Mouse (Mus musculus) liver, embryonic 15.5 days (tissue): ENCODE measurements around the gene Zbtb5. TPM values are rescaled to one million over a fixed set of nuclear protein-coding genes. Genes with fewer than 3 reads are reported as not detected.
"Not testable (repeated sequence)": the region's sequence is repeated elsewhere in the genome, so short reads cannot be mapped to it uniquely, and the experiment has no call there.

ENCODE experiments used
- ATAC-seq: fragments of 200-750 bp; cut with Nextera tagmentation; 2 replicates; pipeline ENCODE4 v1.8.0; 2017; ENCODE audit warnings: moderate number of reproducible peaks, mild to moderate bottlenecking, moderate library complexity; ENCODE audit not compliant: insufficient read depth
- H3K27ac ChIP-seq: fragments of 300-500 bp; sonication (generic); replicated peaks from 2 replicates; pipeline ENCODE4 v1.5.1; 2015; ENCODE audit warnings: mild to moderate bottlenecking, inconsistent platforms
- H3K27me3 ChIP-seq: fragments of 300-500 bp; sonication (generic); 2 replicates; pipeline ENCODE4 v1.6.1; 2015; ENCODE audit warnings: mild to moderate bottlenecking, inconsistent platforms
- H3K36me3 ChIP-seq: fragments of 300-500 bp; sonication (generic); replicated peaks from 2 replicates; pipeline ENCODE4 v1.6.1; 2015; ENCODE audit warnings: moderate library complexity, mild to moderate bottlenecking, inconsistent platforms
- H3K4me1 ChIP-seq: fragments of 300-500 bp; sonication (generic); replicated peaks from 2 replicates; pipeline ENCODE4 v1.6.1; 2015; ENCODE audit warnings: inconsistent platforms
- H3K4me2 ChIP-seq: fragments of 300-500 bp; sonication (generic); 2 replicates; pipeline ENCODE4 v1.6.1; 2015; ENCODE audit warnings: moderate library complexity, mild to moderate bottlenecking, inconsistent platforms
- H3K4me3 ChIP-seq: fragments of 300-500 bp; sonication (generic); replicated peaks from 2 replicates; pipeline ENCODE4 v1.5.1; 2015; ENCODE audit warnings: mild to moderate bottlenecking, inconsistent platforms
- H3K9ac ChIP-seq: fragments of 300-500 bp; sonication (generic); 2 replicates; pipeline ENCODE4 v1.6.1; 2015; ENCODE audit warnings: moderate library complexity, mild to moderate bottlenecking, inconsistent platforms
- H3K9me3 ChIP-seq: fragments of 300-500 bp; sonication (generic); replicated peaks from 2 replicates; pipeline ENCODE4 v1.6.1; 2016; ENCODE audit warnings: inconsistent platforms
- WGBS: fragments of 180-500 bp; shearing (Covaris S2); methylation state at CpG from one replicate; pipeline ENCODE4 v1.1.7; 2015; ENCODE audit warnings: mixed read lengths; ENCODE audit not compliant: insufficient replicate concordance; 5-methylcytosine and 5-hydroxymethylcytosine counted together
- polyA plus RNA-seq: library from polyadenylated mRNA; unstranded; fragments of >200 nt; fragmentation: Nextera tagmentation; extraction: Ambion mirVana; gene quantifications from 2 replicates; pipeline ENCODE4 v1.2.1, GENCODE M21; 2015

The Zbtb5 gene
- polyA plus RNA-seq, 1 experiment from 2014 or later: 5.8 TPM

DNA sequence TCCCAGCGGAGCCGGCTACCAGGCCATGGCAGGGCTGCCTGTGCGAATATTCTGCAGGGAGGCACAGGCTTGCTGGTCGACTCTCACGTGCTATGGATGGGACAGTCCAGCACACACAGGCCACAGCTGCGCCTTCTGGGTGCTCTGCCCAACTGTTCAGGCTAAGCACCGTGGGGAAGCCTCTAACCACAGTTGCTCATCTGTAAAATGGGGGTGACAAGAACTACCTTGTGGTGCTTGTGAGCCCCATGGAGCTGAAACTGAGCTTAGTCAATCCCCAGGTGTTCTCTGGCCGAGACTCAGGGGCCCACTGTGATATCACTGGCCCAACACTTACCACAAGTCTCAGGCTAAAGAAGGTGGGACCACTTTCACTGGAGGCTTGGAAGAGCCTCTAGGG, 44.8 kb downstream of the Zbtb5 start:
- H3K9me3 ChIP-seq: no peaks in the 10 kb centered on the region
- H3K27ac ChIP-seq: no peak overlapping the region
- H3K4me2 ChIP-seq: no peak overlapping the region
- no peak overlapping the region for H3K9ac ChIP-seq
- H3K27me3 ChIP-seq: no peaks in the 10 kb centered on the region; the same call in 1 of the 2 replicates
- 58% methylated on average over 8 of the region's 8 CpGs for WGBS
- no peaks in the 10 kb centered on the region for H3K4me1 ChIP-seq
- ATAC-seq: no peak
- no peaks in the 10 kb centered on the region for H3K36me3 ChIP-seq
- no peak overlapping the region for H3K4me3 ChIP-seq

DNA sequence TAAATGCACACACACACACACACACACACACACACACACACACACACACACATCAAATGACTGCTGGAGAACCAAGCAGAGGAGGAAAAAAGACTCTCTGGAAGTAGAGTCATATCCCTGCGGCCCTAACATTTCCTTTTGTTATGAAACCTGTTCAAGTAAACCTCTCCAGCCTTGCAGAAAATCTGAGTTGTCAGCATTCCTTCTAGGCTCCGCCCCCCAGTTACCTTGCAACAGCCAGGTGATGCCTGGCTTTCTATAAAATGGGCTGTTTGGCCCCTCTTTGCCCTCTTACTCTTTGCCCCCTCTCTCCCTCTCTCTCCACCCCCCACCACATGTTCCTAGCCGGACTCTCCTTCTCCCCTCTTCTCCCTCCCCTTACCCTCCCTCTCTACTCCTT, 46.5 kb downstream of the Zbtb5 start:
- no peak overlapping the region for H3K27ac ChIP-seq
- H3K4me1 ChIP-seq: no peaks in the 10 kb centered on the region

DNA sequence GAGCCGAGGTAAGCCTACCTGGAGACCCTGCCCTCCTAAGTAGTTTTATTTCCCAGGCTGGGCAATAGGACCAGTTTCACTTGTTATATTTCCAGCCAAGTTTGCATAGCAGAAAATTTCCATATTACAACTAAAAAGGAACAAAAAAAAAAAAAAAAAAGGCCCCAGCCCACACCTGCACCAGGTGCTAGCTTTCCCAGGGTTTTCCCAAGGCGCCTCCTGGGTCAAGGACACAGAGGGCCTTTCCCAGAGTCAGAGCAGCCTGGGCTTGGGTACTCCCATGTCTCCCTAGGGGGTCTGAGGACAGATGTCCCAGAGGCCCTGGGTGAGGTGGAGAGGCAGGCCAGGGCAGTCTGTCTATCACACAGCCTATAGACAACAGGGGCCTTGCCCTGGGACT, 47.0 kb downstream of the Zbtb5 start:
- no peaks in the 10 kb centered on the region; the same call in 1 of the 2 replicates for H3K27me3 ChIP-seq
- 62% methylated on average over 2 of the region's 2 CpGs for WGBS
- H3K36me3 ChIP-seq: no peaks in the 10 kb centered on the region
- H3K4me3 ChIP-seq: no peak overlapping the region
- H3K4me1 ChIP-seq: no peaks in the 10 kb centered on the region
- H3K4me2 ChIP-seq: no peak overlapping the region
- H3K27ac ChIP-seq: no peak overlapping the region
- no peak for ATAC-seq
- no peaks in the 10 kb centered on the region for H3K9me3 ChIP-seq
- no peak overlapping the region for H3K9ac ChIP-seq

More for the DNA sequence above, 46.5 kb downstream of the Zbtb5 start:
- Histone ChIP-seq H3K9ac (no peak overlapping the region), H3K27me3 (no peaks in the 10 kb centered on the region; the same call in 1 of the 2 replicates), H3K4me2 (no peak overlapping the region), H3K9me3 (no peaks in the 10 kb centered on the region), H3K4me3 (no peak overlapping the region), H3K36me3 (no peaks in the 10 kb centered on the region)
- ATAC-seq: no peak
- 73% methylated on average over 3 of the region's 3 CpGs for WGBS

DNA sequence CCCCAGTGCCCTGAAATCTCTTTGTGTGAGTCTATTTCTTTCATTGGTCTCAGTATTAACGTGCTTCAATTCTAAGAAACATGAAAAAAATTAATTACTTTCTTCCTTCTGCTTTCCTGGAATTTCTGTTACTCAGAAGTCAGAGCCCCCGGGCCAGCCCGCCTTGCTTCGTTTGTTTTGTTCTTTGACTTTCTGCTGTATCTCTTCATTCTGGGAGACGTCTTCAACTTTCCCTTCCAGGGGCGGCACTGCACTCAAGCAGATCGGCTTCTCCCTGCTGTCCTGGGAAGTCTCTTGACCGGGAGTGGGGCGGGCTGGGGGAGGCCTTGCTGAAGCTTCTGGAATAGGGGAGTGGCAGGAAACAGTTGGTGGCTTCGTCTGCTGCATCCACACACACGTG, 49.1 kb downstream of the Zbtb5 start:
- Histone ChIP-seq H3K27me3 (no peaks in the 10 kb centered on the region; the same call in 1 of the 2 replicates), H3K4me3 (no peak overlapping the region), H3K9ac (no peak overlapping the region), H3K36me3 (no peaks in the 10 kb centered on the region), H3K27ac (no peak overlapping the region), H3K4me2 (no peak overlapping the region), H3K4me1 (no peaks in the 10 kb centered on the region), H3K9me3 (no peaks in the 10 kb centered on the region)
- ATAC-seq: no peak
- WGBS: 42% methylated on average over 11 of the region's 11 CpGs

DNA sequence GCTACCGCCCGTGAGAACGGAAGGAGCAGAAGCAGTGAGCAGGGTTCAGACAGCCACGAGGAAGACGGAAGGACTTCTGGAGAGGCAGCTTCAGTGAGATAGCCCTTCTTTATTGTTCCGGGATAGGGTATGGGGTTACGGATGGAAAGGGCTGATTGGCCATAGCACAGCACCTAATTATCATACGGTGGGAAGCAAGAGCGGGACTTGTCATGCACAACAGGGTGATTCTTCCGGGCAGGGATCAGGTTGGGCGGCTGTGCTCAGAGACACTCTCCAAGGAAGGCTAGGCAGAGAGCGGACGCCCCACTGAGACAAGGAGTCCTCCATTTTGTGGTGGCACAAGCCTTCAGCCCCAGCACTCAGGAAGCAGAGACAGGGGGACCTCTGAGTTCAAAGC, 53.0 kb downstream of the Zbtb5 start:
- Histone ChIP-seq H3K4me1 (no peaks in the 10 kb centered on the region), H3K9me3 (no peaks in the 10 kb centered on the region), H3K9ac (no peak overlapping the region), H3K4me2 (no peak overlapping the region), H3K27ac (no peak overlapping the region), H3K27me3 (no peaks in the 10 kb centered on the region), H3K4me3 (no peak overlapping the region), H3K36me3 (no peaks in the 10 kb centered on the region)
- no peak for ATAC-seq
- WGBS: 79% methylated on average over 13 of the region's 13 CpGs

DNA sequence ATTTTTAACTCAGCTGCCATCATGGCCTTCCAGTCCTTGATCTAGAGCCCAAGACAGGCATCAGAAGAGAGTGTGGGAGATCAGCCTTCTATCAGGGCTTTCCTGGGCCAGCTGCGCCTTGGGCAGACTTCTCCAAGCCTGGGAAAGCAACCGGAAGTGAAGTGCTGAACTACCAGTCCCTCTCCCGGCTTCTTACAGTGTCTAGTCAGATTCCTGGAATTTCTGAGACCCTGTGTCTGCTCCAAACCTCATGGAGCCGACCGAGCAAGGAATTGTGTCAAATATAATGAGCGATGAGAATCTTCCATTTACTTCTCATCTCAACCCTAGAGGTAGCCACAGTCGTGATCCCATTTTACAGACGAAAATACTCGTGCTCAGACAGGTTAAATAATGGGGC, 53.4 kb downstream of the Zbtb5 start:
- H3K4me3 ChIP-seq: no peak overlapping the region
- no peak for ATAC-seq
- no peak overlapping the region for H3K27ac ChIP-seq
- H3K27me3 ChIP-seq: no peaks in the 10 kb centered on the region
- WGBS: 58% methylated on average over 9 of the region's 9 CpGs
- no peaks in the 10 kb centered on the region for H3K4me1 ChIP-seq
- no peak overlapping the region for H3K4me2 ChIP-seq
- no peak overlapping the region for H3K9ac ChIP-seq
- no peaks in the 10 kb centered on the region for H3K36me3 ChIP-seq
- H3K9me3 ChIP-seq: no peaks in the 10 kb centered on the region

DNA sequence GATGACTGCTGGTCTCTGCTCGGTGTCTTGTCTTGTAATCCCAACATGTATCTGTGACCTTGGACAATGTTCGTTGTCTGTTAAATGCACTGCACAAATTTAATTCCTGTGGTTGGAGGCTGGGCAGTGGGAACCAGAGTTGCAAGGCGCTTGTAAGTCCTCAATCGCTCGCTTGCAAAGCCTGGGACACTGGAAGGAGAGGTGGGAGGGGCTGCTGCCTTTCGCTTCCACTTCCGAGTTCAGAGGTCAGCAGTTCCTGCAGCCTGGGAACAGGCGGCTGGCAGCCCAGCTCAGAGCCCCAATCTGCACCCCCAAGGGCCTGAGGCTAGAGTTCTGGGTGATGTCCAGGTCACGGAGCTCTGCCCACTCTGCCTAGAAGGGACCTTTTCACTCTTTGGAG, 59.2 kb downstream of the Zbtb5 start:
- no peak for ATAC-seq
- no peaks in the 10 kb centered on the region for H3K9me3 ChIP-seq
- H3K4me2 ChIP-seq: no peak overlapping the region
- H3K9ac ChIP-seq: no peak overlapping the region
- H3K27me3 ChIP-seq: no peaks in the 10 kb centered on the region
- H3K4me3 ChIP-seq: no peak overlapping the region
- 69% methylated on average over 9 of the region's 9 CpGs for WGBS
- no peaks in the 10 kb centered on the region for H3K4me1 ChIP-seq
- no peak overlapping the region for H3K27ac ChIP-seq
- no peaks in the 10 kb centered on the region for H3K36me3 ChIP-seq

DNA sequence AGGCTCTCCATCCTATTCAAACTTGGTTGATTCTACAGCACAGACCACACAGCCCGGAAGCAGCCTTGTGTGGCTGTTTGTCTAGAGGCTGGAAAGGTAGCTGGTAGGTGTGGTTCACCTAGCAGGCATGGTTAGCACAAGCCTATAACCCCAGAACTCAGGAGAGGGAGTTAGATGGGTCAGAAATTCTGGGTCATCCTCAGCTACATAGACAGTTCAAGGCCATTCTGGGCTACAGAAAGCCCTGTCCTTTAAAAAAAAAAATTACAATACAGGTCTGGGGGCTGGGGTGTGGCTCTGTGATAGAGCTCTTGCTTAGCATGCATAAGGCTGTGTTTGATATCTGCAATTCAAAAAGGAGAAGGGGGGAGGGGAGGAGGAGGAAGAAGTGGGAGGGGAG, 63.9 kb downstream of the Zbtb5 start:
- Histone ChIP-seq H3K27ac (no peak overlapping the region), H3K36me3 (no peaks in the 10 kb centered on the region), H3K27me3 (no peaks in the 10 kb centered on the region), H3K9ac (no peak overlapping the region), H3K4me2 (no peak overlapping the region), H3K4me1 (no peaks in the 10 kb centered on the region; the same call in 1 of the 2 replicates), H3K4me3 (no peak overlapping the region), H3K9me3 (no peaks in the 10 kb centered on the region)
- WGBS: 67% methylated on average over 1 of the region's 1 CpGs
- no peak for ATAC-seq

DNA sequence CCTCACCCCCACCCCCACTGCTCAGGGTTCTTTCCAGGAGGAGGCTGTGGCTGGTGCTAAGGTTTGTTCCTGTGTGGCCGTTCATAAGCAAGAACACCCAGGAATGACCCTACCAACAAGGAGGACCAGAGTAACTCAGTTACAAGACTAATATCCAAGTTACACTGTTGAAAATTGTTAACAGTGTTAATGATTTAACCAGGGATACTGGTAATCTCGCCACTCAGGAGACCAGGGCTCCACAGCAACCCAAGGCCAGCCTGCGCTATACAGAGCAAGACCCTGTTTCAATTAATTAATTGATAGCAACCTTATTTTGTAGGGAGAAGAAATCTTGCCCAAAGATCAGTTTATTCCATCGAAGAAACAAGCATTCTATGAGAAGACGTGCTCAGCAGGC, 64.7 kb downstream of the Zbtb5 start:
- Histone ChIP-seq H3K36me3 (no peaks in the 10 kb centered on the region), H3K27ac (no peak overlapping the region), H3K9me3 (no peaks in the 10 kb centered on the region), H3K4me2 (no peak overlapping the region), H3K4me1 (peaks cover 3% of the 10 kb centered on the region; the same call in 1 of the 2 replicates), H3K27me3 (no peaks in the 10 kb centered on the region), H3K4me3 (no peak overlapping the region), H3K9ac (no peak overlapping the region)
- ATAC-seq: no peak
- 65% methylated on average over 5 of the region's 5 CpGs for WGBS

DNA sequence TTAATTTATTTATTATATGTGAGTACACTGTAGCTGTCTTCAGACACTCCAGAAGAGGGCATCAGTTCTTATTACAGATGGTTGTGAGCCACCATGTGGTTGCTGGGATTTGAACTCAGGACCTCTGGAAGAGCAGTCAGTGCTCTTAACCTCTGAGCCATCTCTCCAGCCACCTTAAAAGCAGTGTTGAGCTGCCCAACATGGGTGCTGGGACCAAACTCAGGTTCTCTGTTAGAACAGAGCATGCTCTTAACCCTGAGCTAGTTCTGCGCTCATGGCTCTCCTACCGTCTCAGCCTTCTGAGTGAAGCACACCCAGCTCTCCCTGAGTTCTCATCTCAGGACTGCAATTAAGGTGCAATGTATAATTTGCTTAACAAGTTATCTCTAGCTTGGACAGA, 66.1 kb downstream of the Zbtb5 start:
- 82% methylated on average over 2 of the region's 2 CpGs for WGBS
- H3K36me3 ChIP-seq, ATAC-seq, H3K4me2 ChIP-seq, H3K27ac ChIP-seq, H3K4me1 ChIP-seq, H3K9ac ChIP-seq, H3K27me3 ChIP-seq, H3K9me3 ChIP-seq, H3K4me3 ChIP-seq: not testable (repeated sequence)

DNA sequence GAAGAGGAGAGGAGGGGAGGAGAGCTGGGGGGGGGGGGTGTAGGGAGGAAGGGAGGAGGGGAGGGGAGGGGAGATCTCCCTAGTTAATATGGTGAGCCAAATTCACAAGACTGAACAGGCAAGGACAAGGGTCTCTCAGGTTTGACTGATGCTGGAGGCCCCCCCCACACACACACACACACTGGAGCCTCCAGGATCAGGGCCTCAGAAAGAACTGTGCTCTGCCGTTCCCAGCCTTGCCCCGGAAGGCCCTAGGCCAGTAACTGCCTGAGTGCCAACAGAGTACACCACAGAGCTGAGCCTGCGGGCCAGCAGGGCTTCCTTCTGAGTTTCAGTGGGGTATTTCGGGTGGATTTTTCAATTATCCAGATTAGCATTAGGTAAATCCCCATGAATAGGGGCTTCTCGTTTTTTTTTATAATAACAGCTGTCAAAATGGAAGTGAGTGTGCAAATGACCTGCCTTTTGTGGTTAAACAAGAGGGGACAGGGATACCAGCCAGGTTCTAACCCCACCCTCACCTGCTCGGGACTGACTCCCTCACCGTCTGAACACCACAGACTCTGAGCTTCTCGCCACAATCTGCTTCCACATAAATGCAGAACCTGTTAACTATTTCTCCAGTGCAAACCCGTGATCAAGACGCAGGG, 67.7 kb downstream of the Zbtb5 start:
- no peak overlapping the region for H3K27ac ChIP-seq
- 60% methylated on average over 10 of the region's 10 CpGs for WGBS
- H3K36me3 ChIP-seq: no peaks in the 10 kb centered on the region
- no peaks in the 10 kb centered on the region for H3K9me3 ChIP-seq
- no peak overlapping the region for H3K4me3 ChIP-seq
- no peak for ATAC-seq
- no peak overlapping the region for H3K9ac ChIP-seq
- peaks cover 5% of the 10 kb centered on the region; the same call in 1 of the 2 replicates for H3K4me1 ChIP-seq
- H3K4me2 ChIP-seq: no peak overlapping the region
- H3K27me3 ChIP-seq: no peaks in the 10 kb centered on the region

DNA sequence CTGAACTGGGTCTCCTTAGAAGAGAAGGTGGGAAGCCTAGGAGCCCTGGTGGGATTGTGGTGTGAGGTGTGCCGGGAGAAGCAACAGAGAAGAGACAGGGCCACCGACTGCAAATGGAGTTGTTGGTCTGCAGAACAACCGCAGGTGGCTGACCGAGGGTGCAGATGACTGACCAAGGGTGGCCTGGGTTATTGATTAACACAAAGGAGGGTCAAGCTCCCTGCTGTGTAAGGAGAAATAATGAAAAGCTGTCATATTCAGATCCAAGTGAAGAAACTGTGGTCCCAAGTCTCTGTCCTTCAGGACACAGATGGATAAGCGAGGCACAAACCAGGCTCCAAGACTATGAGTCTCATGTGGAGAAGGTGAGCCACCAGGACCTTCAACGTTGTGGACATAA, 68.7 kb downstream of the Zbtb5 start:
- H3K4me2 ChIP-seq: no peak overlapping the region
- 64% methylated on average over 6 of the region's 6 CpGs for WGBS
- no peaks in the 10 kb centered on the region for H3K9me3 ChIP-seq
- no peaks in the 10 kb centered on the region for H3K27me3 ChIP-seq
- H3K36me3 ChIP-seq: no peaks in the 10 kb centered on the region
- ATAC-seq: no peak
- no peak overlapping the region for H3K4me3 ChIP-seq
- H3K9ac ChIP-seq: no peak overlapping the region
- H3K4me1 ChIP-seq: peaks cover 5% of the 10 kb centered on the region; the same call in 1 of the 2 replicates
- H3K27ac ChIP-seq: no peak overlapping the region
